Mouse (Mus musculus): Measurements from ENCODE around the gene Fes.
A peak's percentile ranks its signal among the peaks of the same experiment; 100 is the strongest.

Fes gene

GRCm38 (mm10) chr7:80343270-80344018, 44.3 kb downstream of the Fes start:
- no peak for DNase-seq (ENCODE audit: low spot score)

GRCm38 (mm10) chr7:80342858-80343257, 44.9 kb downstream of the Fes start, which contains the start of gene Hddc3:
Gene Hddc3 (plus strand): TSS chr7:80343104.
- peak; percentile 98 for DNase-seq (ENCODE audit: low spot score)

GRCm38 (mm10) chr7:80341793-80342192, 46.0 kb downstream of the Fes start:
- no peak for DNase-seq (ENCODE audit: low spot score)

- peak; percentile 86 for DNase-seq (ENCODE audit: low spot score)
These were observed 47.0 kb downstream of the Fes start, which contains the start of gene Unc45a for GRCm38 (mm10) chr7:80340793-80341192. Gene Unc45a (minus strand): TSS chr7:80341005.

GRCm38 (mm10) chr7:80339793-80340628, 47.7 kb downstream of the Fes start:
- DNase-seq (ENCODE audit: low spot score) = peak; percentile 99

GRCm38 (mm10) chr7:80339371-80339770, 48.4 kb downstream of the Fes start:
- peak; percentile 40 for DNase-seq (ENCODE audit: low spot score)

GRCm38 (mm10) chr7:80336932-80337331, 50.8 kb downstream of the Fes start:
- no peak for DNase-seq (ENCODE audit: low spot score)

GRCm38 (mm10) chr7:80334848-80335247, 52.9 kb downstream of the Fes start:
- no peak for DNase-seq (ENCODE audit: low spot score)

GRCm38 (mm10) chr7:80331433-80331832, 56.3 kb downstream of the Fes start:
- DNase-seq (ENCODE audit: low spot score) = no peak

- DNase-seq (ENCODE audit: low spot score) = no peak
These were observed 57.5 kb downstream of the Fes start for GRCm38 (mm10) chr7:80330278-80330677.
